Mouse (Mus musculus) G1E (cell line): ENCODE results near the gene Scfd2. TPM values are rescaled to one million over a fixed set of nuclear protein-coding genes. Genes with fewer than 3 reads are reported as not detected.

Experiments
- ATAC-seq: 2 replicates; pipeline ENCODE4 v1.8.0; 2016; ENCODE audit warnings: mild to moderate bottlenecking; ENCODE audit not compliant: insufficient number of reproducible peaks, poor library complexity, low FRiP score, severe bottlenecking; ENCODE audit errors: extremely low read depth
- DNase-seq: peaks from one replicate; pipeline ENCODE4 v3.0.0; 2012; ENCODE audit warnings: low spot score
- H3K27me3 ChIP-seq: 2 replicates; pipeline ENCODE4 v1.6.1; 2012; ENCODE audit warnings: mild to moderate bottlenecking, low read length, inconsistent platforms; ENCODE audit not compliant: insufficient read depth
- H3K36me3 ChIP-seq: replicated peaks from 2 replicates; pipeline ENCODE3; 2012; ENCODE audit warnings: mild to moderate bottlenecking, inconsistent platforms
- H3K4me1 ChIP-seq: 2 replicates; pipeline ENCODE4 v1.6.1; 2012; ENCODE audit warnings: low read depth, low read length, inconsistent platforms, mixed read lengths; ENCODE audit not compliant: insufficient read depth
- H3K4me3 ChIP-seq: 2 replicates; pipeline ENCODE4 v1.5.1; 2012; ENCODE audit warnings: low read depth, mild to moderate bottlenecking, inconsistent platforms, low read length, moderate library complexity, mixed read lengths
- H3K9me3 ChIP-seq: replicated peaks from 2 replicates; pipeline ENCODE4 v1.6.1; 2012; ENCODE audit warnings: inconsistent platforms
- CTCF ChIP-seq: IDR thresholded peaks from 2 replicates; pipeline ENCODE4 v1.5.1; 2012; ENCODE audit warnings: low read depth, low read length, inconsistent platforms, mixed read lengths
- GATA1 ChIP-seq: IDR thresholded peaks from 2 replicates; pipeline ENCODE4 v1.6.1; 2012; ENCODE audit warnings: borderline replicate concordance, low read length, inconsistent platforms, mixed read lengths
- GATA2 ChIP-seq: IDR thresholded peaks from 2 replicates; pipeline ENCODE4 v1.6.1; 2012; ENCODE audit warnings: low read depth, low read length, inconsistent platforms, borderline replicate concordance
- POLR2AphosphoS5 ChIP-seq: IDR thresholded peaks from 2 replicates; pipeline ENCODE4 v1.6.1; 2012; ENCODE audit warnings: low read depth, low read length, inconsistent platforms; ENCODE audit not compliant: insufficient replicate concordance
- TAL1 ChIP-seq: conservative IDR thresholded peaks from 2 replicates; pipeline ENCODE4 v1.6.1; 2012; ENCODE audit warnings: low read depth, low read length, inconsistent platforms, mixed read lengths
- polyA plus RNA-seq: library from polyadenylated mRNA; stranded (reverse); fragments of >175 nt; gene quantifications from 2 replicates; pipeline ENCODE4 v1.2.3, GENCODE M21; 2012
- total RNA-seq, 2 experiments: library from RNA; stranded (forward) in 1 of 2; stranded (reverse) in 1 of 2; fragments of 200-1000 nt in 1 of 2; fragments of >200 nt in 1 of 2; fragmentation: Nextera tagmentation in 1 of 2; gene quantifications; 2 replicates each; pipeline ENCODE4 v1.2.3; 2014 to 2017

Scfd2 gene
- total and polyA plus RNA-seq, 3 experiments = 5.1 to 12.3 (median 8.9) TPM

DNA sequence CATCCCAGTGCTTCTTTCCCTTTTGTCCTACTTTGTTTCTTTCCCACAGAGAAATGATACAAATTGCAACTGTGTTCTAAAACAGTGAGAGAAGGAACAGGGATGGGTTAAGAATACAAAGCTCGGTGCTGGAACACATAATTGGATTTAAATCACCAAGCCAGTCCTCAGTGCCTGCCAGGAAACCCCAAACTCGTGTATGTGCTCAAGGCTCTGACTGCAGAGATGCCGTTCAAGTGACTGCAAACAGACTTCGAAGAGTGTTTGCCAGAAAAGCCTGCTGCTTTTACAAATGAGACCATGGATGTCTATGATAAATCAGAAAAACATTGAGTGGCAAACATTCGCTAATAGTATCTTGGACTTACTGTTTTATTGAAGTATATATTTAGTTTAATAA lies 80.6 kb downstream of the Scfd2 start:
- DNase-seq = no peak
- no peak overlapping the region for H3K4me3 ChIP-seq
- H3K27me3 ChIP-seq = no peaks in the 10 kb centered on the region
- peaks cover 27% of the 10 kb centered on the region for H3K36me3 ChIP-seq
- no peak for ATAC-seq
- no peak for TF ChIP-seq GATA2
- no peak for TF ChIP-seq CTCF
- TF ChIP-seq POLR2AphosphoS5 = no peak
- TF ChIP-seq TAL1 = no peak
- no peak for TF ChIP-seq GATA1
- no peaks in the 10 kb centered on the region for H3K4me1 ChIP-seq
- H3K9me3 ChIP-seq = no peaks in the 10 kb centered on the region

DNA sequence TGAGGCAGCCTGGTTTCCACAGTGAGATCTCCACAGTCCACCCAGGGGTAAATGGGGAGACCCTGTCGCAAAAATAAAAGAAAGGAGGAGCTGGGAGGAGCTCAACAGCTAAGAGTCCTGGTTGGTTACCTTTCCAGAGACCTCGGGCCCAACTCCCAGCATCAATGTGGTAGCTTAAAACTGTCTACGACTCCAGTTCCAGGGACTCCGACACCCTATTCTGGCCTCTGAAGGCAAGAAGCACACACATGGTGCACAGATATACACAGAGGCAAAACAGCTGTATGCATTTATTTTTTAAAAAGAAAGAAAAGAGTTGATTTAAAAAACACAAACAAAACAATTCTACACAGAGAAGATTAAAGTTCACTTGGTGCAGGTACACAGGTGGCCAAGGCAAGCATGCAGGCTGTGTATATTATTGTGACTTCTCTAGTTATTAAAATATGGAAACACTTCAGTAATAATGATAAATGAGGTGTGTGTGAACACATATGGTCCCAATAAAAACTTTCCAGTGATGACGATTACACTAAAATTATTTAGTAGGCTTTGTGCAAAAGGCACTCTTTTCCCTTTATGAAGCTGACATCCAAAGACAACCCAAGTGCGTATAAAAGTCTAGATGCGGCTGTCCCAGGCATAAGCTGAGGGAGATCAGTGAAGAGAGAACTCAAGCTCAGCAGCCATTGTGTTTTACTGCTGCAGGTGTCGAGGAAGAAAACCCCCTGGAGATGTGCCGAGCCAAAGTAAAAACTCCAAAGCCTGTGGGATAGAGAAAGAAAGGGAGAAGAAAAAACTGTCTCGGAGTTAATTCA lies 83.8 kb downstream of the Scfd2 start:
- Histone ChIP-seq H3K27me3 (no peaks in the 10 kb centered on the region), H3K9me3 (no peaks in the 10 kb centered on the region), H3K4me3 (no peak overlapping the region), H3K36me3 (peaks cover 20% of the 10 kb centered on the region), H3K4me1 (no peaks in the 10 kb centered on the region)
- no peak for DNase-seq
- TF ChIP-seq TAL1 (no peak), GATA1 (no peak), POLR2AphosphoS5 (no peak), GATA2 (no peak), CTCF (no peak)
- no peak for ATAC-seq

DNA sequence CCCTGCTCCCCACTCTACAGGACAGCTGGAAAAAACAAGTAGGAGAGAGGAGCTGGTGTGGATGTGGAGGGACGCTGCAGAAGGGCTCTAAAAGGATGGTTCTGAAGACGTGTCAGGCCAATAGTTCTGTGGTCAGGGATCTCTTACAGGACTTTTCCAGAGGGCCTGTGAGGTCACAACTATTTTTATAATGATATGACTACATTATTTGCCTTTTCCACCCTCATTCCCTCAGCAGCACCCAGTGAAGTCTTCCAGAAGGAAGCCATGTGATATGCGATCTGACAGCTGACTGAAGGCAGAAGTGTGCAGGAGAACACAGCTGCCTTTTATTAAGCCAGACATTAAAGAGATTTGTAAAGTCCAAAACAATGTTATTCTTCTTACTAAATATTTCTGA lies 85.7 kb downstream of the Scfd2 start:
- Histone ChIP-seq H3K4me3 (no peak overlapping the region), H3K36me3 (peaks cover 12% of the 10 kb centered on the region), H3K9me3 (no peaks in the 10 kb centered on the region), H3K27me3 (no peaks in the 10 kb centered on the region), H3K4me1 (no peaks in the 10 kb centered on the region)
- TF ChIP-seq GATA1 = no peak
- no peak for TF ChIP-seq TAL1
- no peak for TF ChIP-seq GATA2
- no peak for TF ChIP-seq CTCF
- no peak for TF ChIP-seq POLR2AphosphoS5
- ATAC-seq = no peak
- no peak for DNase-seq

DNA sequence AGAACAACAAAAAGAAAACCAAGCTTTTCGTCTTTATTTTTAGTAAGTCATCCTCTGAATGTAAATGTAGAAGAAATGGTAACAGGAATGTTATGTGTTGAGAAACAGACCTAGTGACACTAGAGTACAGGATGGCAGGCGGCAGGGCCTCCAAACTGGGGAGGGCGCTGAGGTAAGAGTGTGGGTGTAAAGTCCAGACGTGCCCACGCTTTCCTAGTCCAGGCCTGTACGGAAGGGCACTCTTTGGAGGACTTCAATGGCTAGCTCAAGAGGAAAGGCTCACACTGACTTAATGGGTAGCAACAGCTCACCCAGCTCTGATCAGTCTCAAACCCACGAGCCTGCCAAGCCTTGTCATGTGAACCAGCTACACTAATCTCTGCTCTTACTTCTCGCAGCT lies 93.2 kb downstream of the Scfd2 start:
- H3K27me3 ChIP-seq = no peaks in the 10 kb centered on the region
- H3K36me3 ChIP-seq = peaks cover 2% of the 10 kb centered on the region
- DNase-seq = no peak
- H3K4me1 ChIP-seq = no peaks in the 10 kb centered on the region
- TF ChIP-seq GATA1 (no peak), POLR2AphosphoS5 (no peak), CTCF (no peak), GATA2 (no peak)
- ATAC-seq = no peak
- H3K4me3 ChIP-seq = no peak overlapping the region
- H3K9me3 ChIP-seq = no peaks in the 10 kb centered on the region

DNA sequence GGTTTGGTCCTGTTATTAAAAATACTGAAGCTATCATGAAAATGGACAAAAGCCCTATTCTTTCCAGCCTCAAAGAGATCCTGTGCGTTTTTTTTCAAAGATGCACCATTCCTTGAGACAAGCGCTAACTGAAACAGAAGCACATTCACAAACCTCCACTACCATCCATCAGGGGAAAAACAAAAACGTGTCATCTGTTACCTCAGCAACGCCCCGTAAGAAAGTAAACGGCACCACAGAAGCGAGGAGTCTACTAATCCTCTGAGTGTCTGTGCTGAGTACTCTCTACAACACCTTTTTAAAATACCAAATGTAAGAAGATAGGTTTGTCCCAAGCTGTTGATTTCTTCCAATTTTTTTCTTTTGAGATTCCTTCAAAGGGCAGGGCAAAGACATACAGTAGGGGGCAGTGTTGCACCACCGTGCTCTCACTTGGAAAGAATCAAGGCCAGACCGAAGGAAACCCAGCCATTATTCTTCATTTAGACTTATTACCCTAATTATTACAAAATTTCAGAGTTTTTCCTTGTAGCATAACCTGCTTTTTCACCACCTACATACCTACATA lies 97.9 kb downstream of the Scfd2 start:
- H3K9me3 ChIP-seq = no peaks in the 10 kb centered on the region
- no peaks in the 10 kb centered on the region for H3K4me1 ChIP-seq
- DNase-seq (no peak), ATAC-seq (no peak)
- H3K27me3 ChIP-seq = no peaks in the 10 kb centered on the region
- no peak overlapping the region for H3K4me3 ChIP-seq
- H3K36me3 ChIP-seq = peaks cover 2% of the 10 kb centered on the region
- TF ChIP-seq GATA2 (no peak), TAL1 (no peak), GATA1 (no peak), POLR2AphosphoS5 (no peak), CTCF (no peak)

DNA sequence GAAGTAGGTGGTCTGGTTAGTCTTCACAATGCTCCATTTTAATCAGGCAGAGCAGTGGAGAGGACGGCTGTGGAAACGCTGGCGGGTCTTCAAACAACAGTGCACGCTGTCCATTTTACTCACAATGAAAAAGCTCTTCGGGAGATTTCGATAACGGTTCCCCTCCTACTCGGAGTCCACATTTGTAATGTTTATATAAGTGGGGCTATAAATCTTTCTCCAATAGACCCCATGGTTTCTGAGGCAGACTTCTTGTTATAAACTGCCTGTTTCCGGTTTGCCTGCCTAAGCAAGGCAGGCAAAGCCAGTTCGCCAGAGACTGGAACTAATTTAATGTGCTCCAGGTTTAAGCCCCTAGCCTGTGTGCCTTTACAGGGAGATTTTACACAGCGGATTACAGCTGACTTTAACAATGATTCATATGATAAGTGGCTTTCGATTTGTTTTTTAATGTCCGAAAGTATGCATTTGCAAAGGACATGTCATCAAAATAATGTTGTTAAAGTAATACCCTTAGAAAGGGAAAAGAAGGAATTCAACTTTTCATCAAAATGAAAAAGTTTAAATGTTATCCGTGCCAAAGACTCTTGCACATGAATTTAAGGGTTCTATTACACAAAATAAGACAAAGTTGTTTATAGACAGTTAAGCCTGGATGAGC lies 98.5 kb downstream of the Scfd2 start:
- DNase-seq = no peak
- TF ChIP-seq GATA1 = no peak
- no peak for TF ChIP-seq GATA2
- TF ChIP-seq TAL1 = no peak
- TF ChIP-seq POLR2AphosphoS5 = no peak
- no peak for TF ChIP-seq CTCF
- no peak for ATAC-seq
- Histone ChIP-seq H3K36me3 (no peaks in the 10 kb centered on the region), H3K27me3 (no peaks in the 10 kb centered on the region), H3K4me1 (no peaks in the 10 kb centered on the region), H3K9me3 (no peaks in the 10 kb centered on the region), H3K4me3 (no peak overlapping the region)
